Mouse (Mus musculus): ENCODE measurements around the gene Polr3c. TPM values are rescaled to one million over a fixed set of nuclear protein-coding genes. Genes with fewer than 3 reads are reported as not detected.
A peak's percentile ranks its signal among the peaks of the same experiment; 100 is the strongest.
"Not testable (repeated sequence)": the region's sequence is repeated elsewhere in the genome, so short reads cannot be mapped to it uniquely, and the experiment has no call there.

Polr3c gene
- polyA plus RNA-seq, 1 experiment from 2014 or later: 52.7 TPM

GRCm38 (mm10) chr3:96668424-96669067, 58.9 kb downstream of the Polr3c start:
- Histone ChIP-seq H3K27me3 (ENCODE audit: poor library complexity, severe bottlenecking) (peaks cover 28% of the 10 kb centered on the region), H3K9me3 (no peaks in the 10 kb centered on the region), H3K4me1 (peaks cover 21% of the 10 kb centered on the region), H3K36me3 (replicated peaks) (no peaks in the 10 kb centered on the region), H3K27ac (no peak overlapping the region), H3K4me3 (no peak overlapping the region)
- 92% methylated on average over 5 of the region's 5 CpGs for WGBS
- DNase-seq (ENCODE audit: extremely low spot score, low spot score): no peak

DNA sequence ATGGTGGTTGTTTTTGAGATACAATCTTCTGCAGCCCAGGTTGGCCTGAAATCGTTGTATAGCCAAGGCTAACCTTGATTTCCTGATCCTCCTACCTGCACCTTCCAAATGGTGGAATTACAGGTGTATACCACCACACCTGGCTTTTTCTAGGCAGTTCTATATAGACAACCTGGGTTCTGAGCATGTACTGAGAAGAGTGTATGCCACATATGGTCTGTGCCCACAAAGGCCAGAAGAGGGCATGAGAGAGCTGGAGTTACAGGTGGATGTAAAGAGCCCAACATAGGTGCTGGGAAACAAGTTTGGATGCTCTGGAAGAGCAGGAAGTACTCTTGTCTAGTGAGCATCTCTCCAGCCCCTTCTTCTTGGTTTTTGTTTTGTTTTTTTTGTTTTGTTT, 60.1 kb downstream of the Polr3c start:
- no peak overlapping the region for H3K27ac ChIP-seq
- no peak overlapping the region for H3K4me3 ChIP-seq
- H3K27me3 ChIP-seq (ENCODE audit: poor library complexity, severe bottlenecking): peaks cover 28% of the 10 kb centered on the region
- no peaks in the 10 kb centered on the region for H3K9me3 ChIP-seq
- peaks cover 30% of the 10 kb centered on the region for H3K4me1 ChIP-seq
- no peaks in the 10 kb centered on the region for H3K36me3 ChIP-seq (replicated peaks)
- DNase-seq (ENCODE audit: extremely low spot score, low spot score): no peak
- 46% methylated on average over 1 of the region's 1 CpGs for WGBS

DNA sequence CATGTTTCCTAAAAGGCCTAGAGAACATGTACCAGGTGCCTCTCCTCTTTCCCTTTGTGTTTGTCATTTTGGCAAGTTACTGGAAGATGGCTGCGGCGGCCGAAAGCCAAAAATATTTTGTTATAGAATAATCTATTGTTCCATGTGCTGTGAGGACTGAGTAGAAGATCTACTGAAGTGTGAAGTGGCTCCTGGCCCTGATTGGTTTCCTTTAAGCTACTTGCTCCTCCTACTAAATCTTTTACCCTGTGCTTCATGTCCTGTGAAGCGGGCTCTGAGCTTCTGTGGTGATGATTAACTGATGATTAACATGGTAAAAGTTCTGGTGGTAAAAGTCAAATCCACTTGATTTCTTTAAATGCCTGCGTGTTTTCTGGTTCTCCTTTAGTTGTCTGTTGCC, 60.5 kb downstream of the Polr3c start:
- Histone ChIP-seq H3K4me3 (no peak overlapping the region), H3K9me3 (no peaks in the 10 kb centered on the region), H3K27ac (no peak overlapping the region), H3K27me3 (ENCODE audit: poor library complexity, severe bottlenecking) (peaks cover 25% of the 10 kb centered on the region), H3K36me3 (replicated peaks) (no peaks in the 10 kb centered on the region), H3K4me1 (peaks cover 30% of the 10 kb centered on the region)
- DNase-seq (ENCODE audit: extremely low spot score, low spot score): no peak
- WGBS: 97% methylated on average over 5 of the region's 5 CpGs

GRCm38 (mm10) chr3:96665732-96666363, 61.6 kb downstream of the Polr3c start:
- not testable (repeated sequence) for H3K4me3 ChIP-seq; H3K27ac ChIP-seq; DNase-seq (ENCODE audit: extremely low spot score, low spot score); H3K36me3 ChIP-seq (replicated peaks); H3K9me3 ChIP-seq
- Histone ChIP-seq H3K27me3 (ENCODE audit: poor library complexity, severe bottlenecking) (peaks cover 14% of the 10 kb centered on the region), H3K4me1 (peaks cover 30% of the 10 kb centered on the region)
- WGBS: 91% methylated on average over 7 of the region's 7 CpGs

DNA sequence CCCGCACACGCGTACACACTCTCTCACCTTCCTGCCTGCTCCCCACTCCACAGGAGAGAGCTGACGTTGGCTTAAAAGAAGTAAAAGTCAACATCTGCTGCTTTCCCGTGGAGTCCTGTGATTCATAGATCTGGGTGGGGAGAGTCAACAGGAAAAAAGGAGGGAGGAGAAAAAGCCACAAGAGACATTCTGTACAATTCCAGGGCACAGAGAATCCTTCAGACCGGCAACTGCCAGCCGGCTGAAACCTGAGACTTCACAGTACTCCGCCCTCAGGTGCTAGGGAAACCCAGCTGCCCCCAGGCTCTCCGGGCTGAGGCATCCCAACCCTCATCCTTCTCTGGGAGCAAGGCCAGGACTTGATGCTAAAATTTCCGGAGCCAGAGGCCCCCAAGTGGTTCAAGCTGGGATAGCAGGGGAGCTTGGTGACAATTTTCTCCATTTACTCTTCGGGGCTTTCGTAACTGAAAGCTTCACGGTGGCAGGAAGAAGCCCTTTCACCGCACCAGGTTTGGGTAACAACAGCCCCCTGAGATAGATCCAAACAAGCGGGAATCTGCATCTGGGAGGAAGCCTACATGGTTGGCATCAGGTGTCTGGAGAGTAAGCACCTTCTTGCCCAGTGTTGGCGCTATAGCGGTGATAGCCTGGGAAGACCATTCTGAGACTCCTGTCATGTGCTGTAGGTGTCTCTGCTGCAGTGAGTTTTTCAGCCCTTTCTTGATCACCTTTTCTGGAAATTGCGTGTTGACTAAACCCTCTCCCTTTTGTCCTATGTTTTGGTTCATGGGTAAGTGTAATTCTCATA, 63.8 kb downstream of the Polr3c start:
- peak overlapping the region; percentile 74 for H3K27ac ChIP-seq
- H3K36me3 ChIP-seq (replicated peaks): no peaks in the 10 kb centered on the region
- peak overlapping the region; percentile 41 for H3K4me3 ChIP-seq

GRCm38 (mm10) chr3:96662731-96663316, 64.6 kb downstream of the Polr3c start:
- Histone ChIP-seq H3K4me3 (peak overlapping the region; percentile 41), H3K27ac (peak overlapping the region; percentile 74), H3K27me3 (ENCODE audit: poor library complexity, severe bottlenecking) (peaks cover 6% of the 10 kb centered on the region; the same call in 1 of the 2 replicates), H3K4me1 (peaks cover 16% of the 10 kb centered on the region), H3K9me3 (no peaks in the 10 kb centered on the region), H3K36me3 (replicated peaks) (no peaks in the 10 kb centered on the region)
- DNase-seq (ENCODE audit: extremely low spot score, low spot score): no peak
- WGBS: 49% methylated on average over 8 of the region's 8 CpGs

More for the DNA sequence above, 63.8 kb downstream of the Polr3c start:
- H3K4me1 ChIP-seq: peaks cover 16% of the 10 kb centered on the region
- 5% methylated on average over 17 of the region's 18 CpGs for WGBS
- H3K27me3 ChIP-seq (ENCODE audit: poor library complexity, severe bottlenecking): peaks cover 6% of the 10 kb centered on the region; the same call in 1 of the 2 replicates
- H3K9me3 ChIP-seq: no peaks in the 10 kb centered on the region
- DNase-seq (ENCODE audit: extremely low spot score, low spot score): peak; percentile 81

Other genes starting within 250 kb of the Polr3c start
- 1.6 and 1.8 TPM in 2 replicates for gene Hfe2, start 202.5 kb downstream of the Polr3c start, polyA plus RNA-seq (2016; fragmentation: Nextera tagmentation; extraction: Ambion mirVana)
- 26.8 and 27.9 TPM in 2 replicates for gene Txnip, start 169.7 kb downstream of the Polr3c start, polyA plus RNA-seq (2016; fragmentation: Nextera tagmentation; extraction: Ambion mirVana)
- gene Gm16253, start 150.6 kb downstream of the Polr3c start, polyA plus RNA-seq (2016; fragmentation: Nextera tagmentation; extraction: Ambion mirVana): 0.66 and 1.6 TPM in 2 replicates
- 23.8 and 27.3 TPM in 2 replicates for gene Polr3gl, start 133.4 kb downstream of the Polr3c start, polyA plus RNA-seq (2016; fragmentation: Nextera tagmentation; extraction: Ambion mirVana)
- 1.2 TPM in 2 replicates for gene Ankrd34a, start 131.0 kb downstream of the Polr3c start, polyA plus RNA-seq (2016; fragmentation: Nextera tagmentation; extraction: Ambion mirVana)
- 3.2 and 3.9 TPM in 2 replicates for gene Lix1l, start 126.5 kb downstream of the Polr3c start, polyA plus RNA-seq (2016; fragmentation: Nextera tagmentation; extraction: Ambion mirVana)
- 224 and 226 TPM in 2 replicates for gene Rbm8a, start 97.7 kb downstream of the Polr3c start, polyA plus RNA-seq (2016; fragmentation: Nextera tagmentation; extraction: Ambion mirVana)
- 36.6 and 40.7 TPM in 2 replicates for gene Pex11b, start 92.3 kb downstream of the Polr3c start, polyA plus RNA-seq (2016; fragmentation: Nextera tagmentation; extraction: Ambion mirVana)
- 0.11 and 0.12 TPM in 2 replicates for gene Gm42957, start 92.2 kb downstream of the Polr3c start, polyA plus RNA-seq (2016; fragmentation: Nextera tagmentation; extraction: Ambion mirVana)
- 0.43 and 0.51 TPM in 2 replicates for gene Itga10, start 82.0 kb downstream of the Polr3c start, polyA plus RNA-seq (2016; fragmentation: Nextera tagmentation; extraction: Ambion mirVana)
- 0.06 and 0.09 TPM in 2 replicates for gene Ankrd35, start 57.5 kb downstream of the Polr3c start, polyA plus RNA-seq (2016; fragmentation: Nextera tagmentation; extraction: Ambion mirVana)
- 45.2 and 49.6 TPM in 2 replicates for gene Pias3, start 31.2 kb downstream of the Polr3c start, polyA plus RNA-seq (2016; fragmentation: Nextera tagmentation; extraction: Ambion mirVana)
- gene Nudt17, start 19.1 kb downstream of the Polr3c start, polyA plus RNA-seq (2016; fragmentation: Nextera tagmentation; extraction: Ambion mirVana): 13.7 and 14.1 TPM in 2 replicates
- gene Rnf115, start within 50 bp of the Polr3c start, polyA plus RNA-seq (2016; fragmentation: Nextera tagmentation; extraction: Ambion mirVana): 70.5 and 75.4 TPM in 2 replicates
- not detected in 2 replicates for gene Pdzk1, start 101.7 kb upstream of the Polr3c start, polyA plus RNA-seq (2016; fragmentation: Nextera tagmentation; extraction: Ambion mirVana)
- 0.05 and 0.18 TPM in 2 replicates for gene Cd160, start 101.7 kb upstream of the Polr3c start, polyA plus RNA-seq (2016; fragmentation: Nextera tagmentation; extraction: Ambion mirVana)
- 4.5 and 5.7 TPM in 2 replicates for gene Gja5, start 177.1 kb upstream of the Polr3c start, polyA plus RNA-seq (2016; fragmentation: Nextera tagmentation; extraction: Ambion mirVana)
- 36.0 and 40.2 TPM in 2 replicates for gene Gpr89, start 177.7 kb upstream of the Polr3c start, polyA plus RNA-seq (2016; fragmentation: Nextera tagmentation; extraction: Ambion mirVana)
- 0.02 TPM in 1 of 2 replicates, not detected in the other for gene Gja8, start 198.4 kb upstream of the Polr3c start, polyA plus RNA-seq (2016; fragmentation: Nextera tagmentation; extraction: Ambion mirVana)

All from forebrain, embryonic 10.5 days (tissue).